Mouse (Mus musculus): ENCODE data around the gene Gm10720.
"Not testable (repeated sequence)": the region's sequence is repeated elsewhere in the genome, so short reads cannot be mapped to it uniquely, and the experiment has no call there.

Gm10720 gene

GRCm38 (mm10) chr9:3015354-3015753, at the start of gene Gm10720:
Gene Gm10720 (plus strand): TSS chr9:3015654.
- not testable (repeated sequence) for H3K36me3 ChIP-seq (ENCODE audit: insufficient read depth, low read length); H3K27me3 ChIP-seq (ENCODE audit: insufficient read depth, low read length); H3K9me3 ChIP-seq (ENCODE audit: low read length); H3K4me3 ChIP-seq (replicated peaks; ENCODE audit: low read length); H3K4me1 ChIP-seq (replicated peaks; ENCODE audit: low read depth, low read length)

GRCm38 (mm10) chr9:3000445-3000972, 14.9 kb upstream of the Gm10720 start, which contains the start of gene Gm10722:
Gene Gm10722 (plus strand): TSS chr9:3000922.
- H3K27me3 ChIP-seq (ENCODE audit: insufficient read depth, low read length); H3K9me3 ChIP-seq (ENCODE audit: low read length); H3K4me1 ChIP-seq (replicated peaks; ENCODE audit: low read depth, low read length); H3K4me3 ChIP-seq (replicated peaks; ENCODE audit: low read length); H3K36me3 ChIP-seq (ENCODE audit: insufficient read depth, low read length): not testable (repeated sequence)

GRCm38 (mm10) chr9:3001006-3001405, 14.4 kb upstream of the Gm10720 start:
- not testable (repeated sequence) for H3K4me3 ChIP-seq (replicated peaks; ENCODE audit: low read length); H3K9me3 ChIP-seq (ENCODE audit: low read length)

GRCm38 (mm10) chr9:3001948-3002659, 13.3 kb upstream of the Gm10720 start:
- not testable (repeated sequence) for H3K36me3 ChIP-seq (ENCODE audit: insufficient read depth, low read length); H3K4me3 ChIP-seq (replicated peaks; ENCODE audit: low read length); H3K27me3 ChIP-seq (ENCODE audit: insufficient read depth, low read length); H3K9me3 ChIP-seq (ENCODE audit: low read length); H3K4me1 ChIP-seq (replicated peaks; ENCODE audit: low read depth, low read length)
- 0 out of 2 replicates have a peak, but pooled peaks have one; percentile 21 for TF ChIP-seq NANOG (IDR thresholded peaks at IDR 0.05; ENCODE audit: borderline replicate concordance, low read length)

More at GRCm38 (mm10) chr9:3001006-3001405, 14.4 kb upstream of the Gm10720 start:
- not testable (repeated sequence) for H3K27me3 ChIP-seq (ENCODE audit: insufficient read depth, low read length); H3K4me1 ChIP-seq (replicated peaks; ENCODE audit: low read depth, low read length); H3K36me3 ChIP-seq (ENCODE audit: insufficient read depth, low read length)

- H3K9me3 ChIP-seq (ENCODE audit: low read length); H3K36me3 ChIP-seq (ENCODE audit: insufficient read depth, low read length); H3K4me1 ChIP-seq (replicated peaks; ENCODE audit: low read depth, low read length): not testable (repeated sequence)
Measured at GRCm38 (mm10) chr9:3002794-3003396, 12.6 kb upstream of the Gm10720 start, which contains the start of gene Gm11168. Gene Gm11168 (plus strand): TSS chr9:3003346.

GRCm38 (mm10) chr9:3006179-3006578, 9.3 kb upstream of the Gm10720 start:
- H3K36me3 ChIP-seq (ENCODE audit: insufficient read depth, low read length); H3K9me3 ChIP-seq (ENCODE audit: low read length); H3K27me3 ChIP-seq (ENCODE audit: insufficient read depth, low read length); H3K4me1 ChIP-seq (replicated peaks; ENCODE audit: low read depth, low read length); H3K4me3 ChIP-seq (replicated peaks; ENCODE audit: low read length): not testable (repeated sequence)

More at GRCm38 (mm10) chr9:3002794-3003396, 12.6 kb upstream of the Gm10720 start, which contains the start of gene Gm11168:
- H3K4me3 ChIP-seq (replicated peaks; ENCODE audit: low read length); H3K27me3 ChIP-seq (ENCODE audit: insufficient read depth, low read length): not testable (repeated sequence)

GRCm38 (mm10) chr9:3006636-3007035, 8.8 kb upstream of the Gm10720 start:
- not testable (repeated sequence) for H3K36me3 ChIP-seq (ENCODE audit: insufficient read depth, low read length); H3K9me3 ChIP-seq (ENCODE audit: low read length); H3K4me1 ChIP-seq (replicated peaks; ENCODE audit: low read depth, low read length); H3K4me3 ChIP-seq (replicated peaks; ENCODE audit: low read length); H3K27me3 ChIP-seq (ENCODE audit: insufficient read depth, low read length)

GRCm38 (mm10) chr9:3007272-3007671, 8.2 kb upstream of the Gm10720 start:
- H3K4me1 ChIP-seq (replicated peaks; ENCODE audit: low read depth, low read length); H3K27me3 ChIP-seq (ENCODE audit: insufficient read depth, low read length); H3K9me3 ChIP-seq (ENCODE audit: low read length); H3K4me3 ChIP-seq (replicated peaks; ENCODE audit: low read length); H3K36me3 ChIP-seq (ENCODE audit: insufficient read depth, low read length): not testable (repeated sequence)

GRCm38 (mm10) chr9:3009331-3009730, 6.1 kb upstream of the Gm10720 start:
- H3K4me3 ChIP-seq (replicated peaks; ENCODE audit: low read length); H3K36me3 ChIP-seq (ENCODE audit: insufficient read depth, low read length); H3K9me3 ChIP-seq (ENCODE audit: low read length); H3K27me3 ChIP-seq (ENCODE audit: insufficient read depth, low read length); H3K4me1 ChIP-seq (replicated peaks; ENCODE audit: low read depth, low read length): not testable (repeated sequence)

GRCm38 (mm10) chr9:3012054-3012621, 3.3 kb upstream of the Gm10720 start:
- H3K4me1 ChIP-seq (replicated peaks; ENCODE audit: low read depth, low read length); H3K27me3 ChIP-seq (ENCODE audit: insufficient read depth, low read length); H3K36me3 ChIP-seq (ENCODE audit: insufficient read depth, low read length); H3K9me3 ChIP-seq (ENCODE audit: low read length); H3K4me3 ChIP-seq (replicated peaks; ENCODE audit: low read length): not testable (repeated sequence)

- H3K4me3 ChIP-seq (replicated peaks; ENCODE audit: low read length); H3K36me3 ChIP-seq (ENCODE audit: insufficient read depth, low read length); H3K27me3 ChIP-seq (ENCODE audit: insufficient read depth, low read length); H3K4me1 ChIP-seq (replicated peaks; ENCODE audit: low read depth, low read length); H3K9me3 ChIP-seq (ENCODE audit: low read length): not testable (repeated sequence)
Measured at GRCm38 (mm10) chr9:3012733-3013279, 2.6 kb upstream of the Gm10720 start, which contains the start of gene Gm10721. Gene Gm10721 (plus strand): TSS chr9:3013140.

- H3K36me3 ChIP-seq (ENCODE audit: insufficient read depth, low read length); H3K4me1 ChIP-seq (replicated peaks; ENCODE audit: low read depth, low read length); H3K9me3 ChIP-seq (ENCODE audit: low read length); H3K4me3 ChIP-seq (replicated peaks; ENCODE audit: low read length); H3K27me3 ChIP-seq (ENCODE audit: insufficient read depth, low read length): not testable (repeated sequence)
Measured at GRCm38 (mm10) chr9:3015896-3016295, 442 bp downstream of the Gm10720 start.

- not testable (repeated sequence) for H3K4me3 ChIP-seq (replicated peaks; ENCODE audit: low read length); H3K9me3 ChIP-seq (ENCODE audit: low read length); H3K4me1 ChIP-seq (replicated peaks; ENCODE audit: low read depth, low read length); H3K27me3 ChIP-seq (ENCODE audit: insufficient read depth, low read length); H3K36me3 ChIP-seq (ENCODE audit: insufficient read depth, low read length)
Measured at GRCm38 (mm10) chr9:3017108-3017507, 1.7 kb downstream of the Gm10720 start, which contains the start of gene Gm10719. Gene Gm10719 (plus strand): TSS chr9:3017408.
